Mouse (Mus musculus) heart, postnatal 14 days (tissue): ENCODE results near the gene Nsg1. TPM values are rescaled to one million over a fixed set of nuclear protein-coding genes. Genes with fewer than 3 reads are reported as not detected.

Experiments used
- DNase-seq, 2 experiments: peaks; one replicate each; pipeline ENCODE4 v3.0.0; 2021 to 2022
- intact Hi-C: fragments of 180-260 bp; cut with DNase I; formaldehyde crosslinking; loops from one replicate; pipeline ENCODE4 v1.15.1; 2025
- long read RNA-seq, 2 experiments: library from polyadenylated mRNA; stranded (forward); transcript quantifications; one replicate each; pipeline ENCODE4 v2.0.0; 2021
- total RNA-seq, 2 experiments: library from RNA; stranded (reverse); gene quantifications; 2 replicates each; pipeline ENCODE4 v1.2.3; 2021

The Nsg1 gene
- total RNA-seq: 10 to 100 TPM in 1 of 2 experiments, 1 to 10 TPM in 1; 8.8 to 11.9 TPM
- long read RNA-seq, experiment 1, partial matches to known transcripts: 0 of 2 reads
- long read RNA-seq, experiment 1, other reads (novel, unspliced or antisense): 1 of 2 reads
- long read RNA-seq, experiment 2, partial matches to known transcripts: 0 of 3 reads
- long read RNA-seq, experiment 2, other reads (novel, unspliced or antisense): 0 of 3 reads

- no peak for DNase-seq
- intact Hi-C loops: no loop called here
These were observed at the start of gene Nsg1 for GRCm38 (mm10) chr5:38159634-38160413. TSS of gene Nsg1 (minus strand) at chr5:38159907.

GRCm38 (mm10) chr5:38208985-38209384 is 49.3 kb upstream of the Nsg1 start:
- intact Hi-C loops: no loop called here

GRCm38 (mm10) chr5:38205303-38205726 is 45.6 kb upstream of the Nsg1 start:
- intact Hi-C loops: no loop called here
- no peak for DNase-seq

More at GRCm38 (mm10) chr5:38208985-38209384, 49.3 kb upstream of the Nsg1 start:
- no peak for DNase-seq

- intact Hi-C loops: loop anchor here (2.0 to 10.0 kb wide), 2 partner anchors 101 to 905 kb away; no protein-coding TSS in a partner anchor
- no peak for DNase-seq
These were observed 40.0 kb upstream of the Nsg1 start for GRCm38 (mm10) chr5:38199686-38200085.

DNA sequence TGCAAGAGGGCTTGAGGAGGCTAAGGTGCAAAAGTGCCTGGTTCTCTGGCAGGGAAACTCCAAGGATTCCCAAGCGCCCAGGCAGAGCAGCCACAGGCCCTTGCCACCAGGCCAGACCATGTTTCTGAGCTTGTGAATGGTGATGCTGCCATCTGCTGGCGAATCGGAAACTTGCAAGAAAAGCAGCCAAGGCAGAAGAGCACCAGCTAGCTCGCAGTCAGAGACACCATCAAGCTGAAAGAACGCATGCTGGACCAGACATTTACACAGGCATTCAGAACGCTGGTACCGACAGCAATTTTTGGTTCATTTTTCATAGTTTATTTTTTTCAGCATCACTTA is 37.7 kb upstream of the Nsg1 start:
- intact Hi-C loops: loop anchor here (10.0 kb wide), 1 partner anchor 903 kb away; no protein-coding TSS in a partner anchor
- peak; percentile 83 to 90 for DNase-seq

DNA sequence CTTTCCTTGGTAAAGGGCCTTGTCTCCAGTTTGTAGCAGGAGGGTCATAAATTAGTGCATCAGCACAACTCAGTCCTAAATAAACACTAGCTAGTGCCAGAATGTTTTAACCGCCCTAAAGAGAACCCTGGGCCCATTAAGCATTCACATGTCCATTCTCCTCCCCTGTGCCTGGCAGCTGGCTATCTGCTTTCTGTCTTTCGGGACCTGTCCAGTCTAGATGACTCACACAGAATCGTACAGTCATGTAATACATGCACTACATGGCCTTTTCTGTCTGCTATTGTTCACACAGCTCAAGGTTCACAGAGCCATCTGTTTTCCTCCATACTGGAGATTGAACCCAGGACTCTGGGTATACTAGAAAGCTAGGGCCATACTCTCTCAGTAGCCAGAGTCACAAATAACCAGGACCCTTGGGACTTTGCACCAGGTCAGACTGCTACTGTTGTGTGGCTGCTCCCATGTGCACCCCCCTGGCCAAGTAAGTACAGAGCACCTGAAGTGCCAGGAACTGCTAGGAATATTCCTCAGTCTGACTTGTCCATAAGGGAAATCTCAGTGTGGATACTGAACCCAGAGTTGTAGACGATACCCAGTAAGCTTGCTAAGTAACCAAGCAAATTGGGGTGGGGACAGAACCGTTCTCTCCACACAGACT is 37.2 kb upstream of the Nsg1 start:
- intact Hi-C loops: loop anchor here (10.0 kb wide), 1 partner anchor 902 kb away; no protein-coding TSS in a partner anchor
- DNase-seq: no peak

DNA sequence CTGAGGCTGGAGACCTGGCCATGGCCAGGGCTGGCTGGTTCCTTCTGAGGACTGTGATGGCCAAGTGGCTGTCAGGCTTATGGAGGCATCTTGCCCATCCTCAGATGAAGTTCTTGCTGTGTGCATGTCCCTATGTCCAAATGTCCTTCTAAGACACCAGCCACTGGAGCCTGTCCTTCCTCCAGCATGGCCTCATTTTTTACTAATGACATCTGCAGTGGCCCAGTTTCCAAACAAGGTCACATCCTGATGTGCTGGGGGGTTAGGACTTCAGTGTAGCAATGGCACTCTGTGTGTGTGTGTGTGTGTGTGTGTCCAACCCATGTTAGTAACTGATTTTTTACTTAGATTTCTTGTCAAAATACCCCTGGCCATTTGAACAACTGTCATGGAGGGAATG is 36.2 kb upstream of the Nsg1 start:
- intact Hi-C loops: loop anchor here (10.0 kb wide), 1 partner anchor 901 kb away; no protein-coding TSS in a partner anchor
- DNase-seq: no peak

GRCm38 (mm10) chr5:38194946-38195345 is 35.2 kb upstream of the Nsg1 start:
- intact Hi-C loops: loop anchor here (10.0 kb wide), 1 partner anchor 900 kb away; no protein-coding TSS in a partner anchor
- DNase-seq: no peak

DNA sequence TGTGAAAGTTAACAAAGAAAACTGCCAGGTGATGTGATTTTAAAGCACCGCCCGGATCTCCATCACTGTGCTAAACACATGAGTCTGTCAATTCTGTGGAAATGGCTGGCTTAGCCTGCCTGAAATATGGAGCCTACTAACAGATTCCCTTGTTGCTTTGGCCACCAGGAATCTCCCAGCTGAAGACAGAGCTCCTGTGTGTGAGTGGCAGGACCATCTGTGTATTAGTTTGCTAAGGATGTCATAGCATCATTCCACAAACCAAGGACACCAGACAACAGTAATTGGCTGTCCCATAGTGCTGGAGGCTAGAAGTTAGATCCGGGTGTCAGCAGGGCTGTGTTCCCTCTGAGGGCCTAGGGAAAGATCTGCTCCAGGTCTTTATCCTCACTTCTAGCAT is 31.2 kb upstream of the Nsg1 start:
- intact Hi-C loops: loop anchor here (10.0 kb wide), 1 partner anchor 896 kb away; no protein-coding TSS in a partner anchor
- DNase-seq: no peak

DNA sequence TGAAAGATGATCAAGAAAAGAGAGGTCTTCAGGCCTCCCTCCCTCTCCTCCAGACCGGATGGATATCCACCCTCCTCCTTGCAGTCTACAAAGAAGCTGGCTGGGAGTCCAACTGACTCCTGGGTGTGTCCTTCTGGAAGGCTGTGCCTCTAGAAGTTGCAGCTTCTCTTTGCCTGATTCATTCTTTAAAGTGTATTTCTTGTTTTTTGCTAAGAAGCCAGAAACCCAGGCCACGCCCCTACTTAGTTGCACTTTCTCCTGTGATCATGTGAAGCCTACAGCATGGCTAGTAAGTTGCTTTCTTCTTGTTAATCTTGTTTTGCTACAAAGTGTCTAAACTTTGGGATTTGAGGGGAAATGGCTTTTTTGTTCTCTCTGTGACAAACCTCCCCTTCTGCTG is 27.3 kb upstream of the Nsg1 start:
- intact Hi-C loops: no loop called here
- DNase-seq: no peak

DNA sequence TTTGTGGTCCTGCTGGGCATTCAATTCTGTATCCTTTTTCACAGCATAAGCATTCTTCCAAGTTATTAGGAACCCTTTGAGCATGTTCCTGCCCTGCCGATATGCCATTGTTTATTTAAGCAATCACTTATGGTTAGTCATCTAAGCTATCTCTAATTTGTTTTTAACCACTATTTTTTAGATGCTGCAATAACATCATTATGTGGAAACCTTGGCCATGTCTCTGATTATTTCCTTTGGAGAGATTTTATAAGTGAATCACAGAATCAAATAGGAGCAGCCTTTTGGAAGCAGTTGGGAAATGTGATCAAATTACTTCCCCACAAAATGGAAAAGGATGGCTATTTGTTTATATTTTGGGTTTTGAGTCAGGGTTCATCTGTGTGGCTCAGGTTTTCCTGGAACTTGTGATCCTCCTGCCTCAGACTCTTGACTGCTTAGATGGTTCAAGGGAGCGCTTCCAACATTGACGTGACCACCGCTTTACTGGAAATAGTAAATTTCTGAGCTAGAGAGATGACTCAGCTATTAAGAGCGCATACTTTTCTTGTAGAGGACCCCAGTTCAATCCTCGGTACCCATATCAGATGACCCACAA is 25.1 kb upstream of the Nsg1 start:
- intact Hi-C loops: no loop called here
- no peak for DNase-seq

- intact Hi-C loops: no loop called here
- DNase-seq: no peak
These were observed 14.7 kb upstream of the Nsg1 start for GRCm38 (mm10) chr5:38174256-38174912.

GRCm38 (mm10) chr5:38173766-38174165 is 14.1 kb upstream of the Nsg1 start:
- no peak for DNase-seq
- intact Hi-C loops: no loop called here

GRCm38 (mm10) chr5:38168497-38168896 is 8.8 kb upstream of the Nsg1 start:
- intact Hi-C loops: no loop called here
- DNase-seq: no peak

DNA sequence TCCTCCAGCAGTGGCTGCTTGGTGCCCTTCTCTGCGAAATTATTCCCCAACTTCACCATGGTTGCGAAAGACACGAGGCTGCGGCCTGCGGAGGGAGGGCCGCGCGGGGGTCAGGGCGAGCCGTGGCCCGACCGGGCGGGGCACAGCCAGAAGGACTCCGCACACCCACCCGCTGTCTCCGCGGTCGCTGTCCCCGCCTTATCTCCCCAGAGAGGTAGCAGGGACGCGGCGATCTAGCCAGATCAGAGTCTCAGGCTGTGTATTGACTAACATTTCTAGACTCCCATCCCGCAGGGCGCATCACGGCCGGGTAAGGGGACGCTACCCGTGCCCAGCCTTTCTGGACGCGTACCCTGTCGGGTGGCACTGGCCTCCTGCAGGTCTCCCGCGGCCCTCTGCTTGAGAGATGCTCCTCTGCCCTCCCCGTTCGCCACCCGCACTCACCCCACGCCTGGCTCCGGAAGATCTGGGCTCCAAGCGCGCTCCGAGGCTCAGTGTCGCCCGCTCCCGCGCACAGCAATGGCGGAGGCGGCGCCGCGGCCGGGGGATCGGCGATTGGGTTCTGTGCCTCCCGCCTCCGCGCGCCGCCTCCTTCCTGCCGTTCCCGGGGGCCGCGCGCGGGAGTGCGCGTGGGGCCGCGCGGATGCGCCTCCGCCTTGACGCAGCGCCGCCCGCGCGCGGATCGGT is 617 bp downstream of the Nsg1 start:
- intact Hi-C loops: no loop called here
- DNase-seq: peak; percentile 70 to 79

GRCm38 (mm10) chr5:38158501-38158946 is 1.2 kb downstream of the Nsg1 start:
- intact Hi-C loops: no loop called here
- no peak for DNase-seq

GRCm38 (mm10) chr5:38157481-38158020 is 2.2 kb downstream of the Nsg1 start:
- intact Hi-C loops: no loop called here
- DNase-seq: no peak

- intact Hi-C loops: no loop called here
These were observed 6.1 kb downstream of the Nsg1 start for GRCm38 (mm10) chr5:38153636-38154035.

More at GRCm38 (mm10) chr5:38153636-38154035, 6.1 kb downstream of the Nsg1 start:
- DNase-seq: no peak
